Mouse (Mus musculus): Measurements from ENCODE around the gene Tnfrsf9. TPM values are rescaled to one million over a fixed set of nuclear protein-coding genes. Genes with fewer than 3 reads are reported as not detected.
"Not testable (repeated sequence)": the region's sequence is repeated elsewhere in the genome, so short reads cannot be mapped to it uniquely, and the experiment has no call there.

Gene Tnfrsf9
- 1 to 10 TPM in 1 of 2 experiments, under 1 TPM in 1; 0.80 to 1.1 TPM for total RNA-seq (2021)

DNA sequence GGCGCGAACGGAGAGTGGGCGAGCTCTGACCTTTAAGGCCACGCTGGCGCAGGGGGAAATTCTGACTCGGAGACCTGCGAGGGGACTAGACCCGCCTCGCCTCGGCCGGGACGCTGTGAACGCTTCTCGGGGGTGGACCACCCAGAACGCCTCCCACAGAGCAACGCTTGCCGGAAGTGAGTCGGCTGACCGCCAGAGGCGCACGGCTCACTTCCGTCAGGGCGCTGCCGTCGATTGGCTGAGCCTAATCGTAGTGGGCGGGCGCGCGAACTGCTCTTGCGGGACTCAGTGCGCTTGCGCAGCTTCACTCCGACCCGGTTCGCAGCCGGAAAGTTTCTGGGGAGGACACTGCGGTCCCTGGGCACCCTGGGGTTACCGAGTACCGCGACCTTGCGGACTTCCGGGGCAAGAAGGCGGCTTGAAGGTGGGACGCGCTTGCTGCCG is at the start of gene Tnfrsf9, which contains the start of gene Park7:
Gene Tnfrsf9 (plus strand): TSS at position 273 of the 444 bp plus-strand sequence.
Gene Park7 (minus strand): TSS at position 148 of the 444 bp plus-strand sequence.
- DNase-seq (ENCODE audit: extremely low spot score in 1 of 2, low spot score in 1 of 2): peak; percentile 92 to 93

GRCm38 (mm10) chr4:150865371-150865770 is 49.0 kb upstream of the Tnfrsf9 start:
- DNase-seq (ENCODE audit: extremely low spot score in 1 of 2, low spot score in 1 of 2): no peak

GRCm38 (mm10) chr4:150866069-150866468 is 48.3 kb upstream of the Tnfrsf9 start:
- DNase-seq (ENCODE audit: extremely low spot score in 1 of 2, low spot score in 1 of 2): no peak

DNA sequence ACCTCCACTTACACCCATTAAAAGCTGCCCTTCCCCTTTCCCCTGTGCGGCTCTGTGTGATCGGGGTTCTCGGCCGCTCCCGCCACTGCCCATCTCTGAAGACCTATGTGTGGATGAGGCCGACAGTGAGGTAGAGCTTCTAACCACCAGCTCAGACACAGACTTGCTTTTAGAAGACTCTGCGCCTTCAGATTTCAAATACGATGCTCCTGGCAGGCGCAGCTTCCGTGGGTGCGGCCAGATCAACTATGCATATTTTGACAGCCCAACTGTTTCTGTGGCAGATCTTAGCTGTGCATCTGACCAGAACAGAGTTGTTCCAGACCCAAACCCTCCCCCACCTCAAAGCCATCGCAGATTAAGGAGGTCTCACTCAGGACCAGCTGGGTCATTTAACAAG is 47.9 kb upstream of the Tnfrsf9 start:
- DNase-seq (ENCODE audit: extremely low spot score in 1 of 2, low spot score in 1 of 2): no peak

DNA sequence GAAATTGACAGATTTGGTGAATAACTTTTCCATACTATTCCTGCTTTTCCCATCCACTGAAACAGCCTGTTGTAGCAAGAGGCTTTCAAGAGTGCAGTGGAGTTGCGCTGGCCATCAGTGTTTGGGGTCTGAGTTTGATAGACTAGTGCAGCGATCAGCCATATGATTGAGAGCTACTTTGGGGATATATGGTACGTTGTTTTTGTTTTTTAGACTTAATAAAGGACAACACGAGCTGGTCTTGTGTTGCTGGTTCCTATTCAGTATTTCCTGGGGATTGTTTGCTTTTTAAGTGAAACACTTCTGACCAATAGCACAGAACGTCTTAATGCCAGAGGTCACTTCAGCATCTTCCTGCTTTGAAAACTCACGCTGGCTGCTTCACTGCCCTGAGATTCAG is 46.2 kb upstream of the Tnfrsf9 start:
- no peak for DNase-seq (ENCODE audit: extremely low spot score in 1 of 2, low spot score in 1 of 2)

- DNase-seq (ENCODE audit: extremely low spot score in 1 of 2, low spot score in 1 of 2): no peak
Measured at GRCm38 (mm10) chr4:150868859-150869258, 45.5 kb upstream of the Tnfrsf9 start.

DNA sequence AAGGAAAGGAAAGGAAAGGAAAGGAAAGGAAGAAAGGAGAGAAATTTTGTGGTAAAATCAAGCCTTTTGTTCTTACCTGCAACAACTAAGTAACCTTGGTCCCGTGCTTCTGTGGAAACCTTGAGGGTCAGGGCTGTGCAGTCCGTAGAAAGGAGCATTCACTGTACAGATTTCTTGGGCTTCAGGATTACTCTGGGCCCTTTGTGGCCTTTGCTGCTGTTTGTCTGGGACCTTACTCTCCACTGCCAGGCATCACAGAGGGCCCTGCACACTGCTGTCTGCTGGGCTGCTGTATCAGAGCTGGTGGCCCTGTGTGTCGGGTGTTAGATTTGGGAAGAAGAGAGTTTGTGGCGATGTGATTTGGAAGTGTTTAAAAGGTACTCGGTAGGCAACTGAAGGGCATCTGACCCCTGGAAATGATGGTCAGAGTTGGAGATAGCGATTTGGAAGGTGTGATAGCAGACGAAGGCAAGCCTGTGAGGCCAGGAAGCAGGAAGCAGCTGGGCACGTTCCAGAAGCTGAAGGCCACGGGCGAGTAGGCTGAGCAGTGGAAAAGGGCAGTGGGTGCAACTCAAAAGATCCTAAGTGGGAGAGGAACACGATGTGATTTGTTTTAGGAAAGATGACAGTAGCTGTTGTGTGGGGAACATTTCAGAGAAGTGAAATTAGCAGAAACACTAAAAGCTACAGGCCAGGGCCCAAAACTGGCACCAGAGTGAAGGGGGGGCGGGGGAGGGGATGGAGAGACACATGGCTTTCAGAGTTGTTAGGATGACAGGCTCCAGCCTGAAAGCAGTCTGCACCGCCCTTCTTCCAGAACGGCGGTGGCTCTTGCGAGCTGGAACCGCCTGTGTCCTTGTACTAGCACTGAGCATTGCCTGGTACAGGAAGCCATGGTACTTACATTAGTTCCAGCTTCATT is 44.8 kb upstream of the Tnfrsf9 start:
- DNase-seq (ENCODE audit: extremely low spot score in 1 of 2, low spot score in 1 of 2): no peak

DNA sequence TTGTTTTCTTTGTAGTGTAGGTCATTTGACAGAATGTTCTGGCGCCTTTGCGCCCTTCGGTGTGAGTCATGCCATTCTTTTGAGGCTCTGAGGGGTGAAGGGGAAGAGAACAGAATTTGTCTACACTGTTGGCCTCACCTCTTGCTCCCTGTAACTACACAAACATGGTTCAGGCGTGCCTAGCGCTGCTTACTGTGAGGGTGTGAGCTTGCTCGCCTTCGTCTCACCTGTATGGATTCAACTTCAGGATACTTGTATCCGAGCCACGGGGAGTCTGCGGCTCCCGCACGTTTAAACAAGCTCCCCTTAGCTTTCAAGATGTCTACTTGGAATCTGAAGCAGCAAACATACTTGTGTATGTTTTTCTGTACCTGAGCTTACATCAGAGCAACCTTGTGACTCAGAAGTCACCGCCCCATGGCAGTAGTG is 43.4 kb upstream of the Tnfrsf9 start:
- DNase-seq (ENCODE audit: extremely low spot score in 1 of 2, low spot score in 1 of 2): no peak

GRCm38 (mm10) chr4:150871392-150872138 is 42.8 kb upstream of the Tnfrsf9 start:
- DNase-seq (ENCODE audit: extremely low spot score in 1 of 2, low spot score in 1 of 2): no peak

DNA sequence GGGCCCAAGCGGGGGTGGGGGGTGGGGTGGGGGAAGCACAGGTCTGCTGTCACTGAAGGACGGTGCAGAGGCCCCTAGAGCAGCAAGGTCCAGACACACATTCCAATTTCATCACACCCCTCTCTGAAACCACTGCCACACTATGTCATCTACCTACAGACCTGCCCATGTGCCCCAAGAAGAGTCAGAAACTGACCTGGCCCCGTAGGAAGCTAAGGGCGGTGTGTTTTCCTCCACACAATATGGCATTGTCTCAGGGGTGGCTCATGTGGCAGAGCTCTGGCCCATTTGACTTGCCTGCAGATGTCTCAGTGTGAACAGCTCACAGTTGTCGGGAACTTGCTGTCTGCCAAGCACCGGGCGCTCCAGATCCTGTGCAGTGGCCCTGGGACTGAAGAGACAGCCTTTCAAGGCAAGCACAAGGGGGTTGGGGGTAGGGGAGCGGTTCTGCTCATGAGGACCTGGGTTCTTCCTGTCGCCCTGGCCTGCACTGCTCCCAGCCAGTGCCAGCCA is 42.2 kb upstream of the Tnfrsf9 start:
- peak; percentile 39 to 40 for DNase-seq (ENCODE audit: extremely low spot score in 1 of 2, low spot score in 1 of 2)

DNA sequence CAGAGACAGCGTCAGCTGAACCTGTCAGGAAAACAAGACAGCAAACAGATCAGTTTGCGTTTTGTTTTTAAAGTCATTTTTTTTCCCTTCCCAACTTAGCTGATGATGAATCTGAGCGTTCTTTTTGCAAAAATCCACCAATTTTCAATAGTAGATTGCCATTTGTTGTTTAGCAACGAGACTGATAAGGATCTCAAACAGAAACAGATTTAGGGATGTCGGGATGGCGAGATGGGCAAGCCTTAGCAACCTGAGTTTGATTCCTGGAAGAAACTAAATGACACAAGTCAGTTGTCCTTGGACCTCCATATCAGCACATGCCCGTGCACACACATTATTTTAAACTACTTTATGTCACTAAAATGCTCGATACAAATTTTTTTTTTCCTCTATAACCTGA is 41.7 kb upstream of the Tnfrsf9 start:
- no peak for DNase-seq (ENCODE audit: extremely low spot score in 1 of 2, low spot score in 1 of 2)

DNA sequence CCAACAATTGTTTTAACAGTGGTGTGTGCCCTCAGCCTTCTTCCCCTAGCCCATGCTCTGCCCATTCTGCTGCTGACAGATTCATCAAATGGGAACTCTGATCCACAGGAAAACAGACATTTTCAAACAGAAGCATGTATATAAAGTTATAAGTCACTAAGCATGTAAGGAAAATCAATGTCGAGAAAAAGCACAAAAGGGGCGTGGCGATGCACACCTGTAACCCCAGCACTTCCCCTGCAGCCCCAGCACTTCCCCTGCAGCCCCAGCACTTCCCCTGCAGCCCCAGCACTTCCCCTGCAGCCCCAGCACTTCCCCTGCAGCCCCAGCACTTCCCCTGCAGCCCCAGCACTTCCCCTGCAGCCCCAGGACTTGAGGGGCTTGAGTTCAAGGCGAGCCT is 39.9 kb upstream of the Tnfrsf9 start:
- DNase-seq (ENCODE audit: extremely low spot score in 1 of 2, low spot score in 1 of 2): not testable (repeated sequence)

- no peak for DNase-seq (ENCODE audit: extremely low spot score in 1 of 2, low spot score in 1 of 2)
Measured at GRCm38 (mm10) chr4:150875393-150875792, 39.0 kb upstream of the Tnfrsf9 start.

- no peak for DNase-seq (ENCODE audit: extremely low spot score in 1 of 2, low spot score in 1 of 2)
Measured at GRCm38 (mm10) chr4:150879631-150880030, 34.7 kb upstream of the Tnfrsf9 start.

- no peak for DNase-seq (ENCODE audit: extremely low spot score in 1 of 2, low spot score in 1 of 2)
Measured at GRCm38 (mm10) chr4:150880364-150880763, 34.0 kb upstream of the Tnfrsf9 start.

GRCm38 (mm10) chr4:150882632-150883031 is 31.7 kb upstream of the Tnfrsf9 start:
- DNase-seq (ENCODE audit: extremely low spot score in 1 of 2, low spot score in 1 of 2): no peak

- DNase-seq (ENCODE audit: extremely low spot score in 1 of 2, low spot score in 1 of 2): no peak
Measured at GRCm38 (mm10) chr4:150887903-150888302, 26.5 kb upstream of the Tnfrsf9 start.

DNA sequence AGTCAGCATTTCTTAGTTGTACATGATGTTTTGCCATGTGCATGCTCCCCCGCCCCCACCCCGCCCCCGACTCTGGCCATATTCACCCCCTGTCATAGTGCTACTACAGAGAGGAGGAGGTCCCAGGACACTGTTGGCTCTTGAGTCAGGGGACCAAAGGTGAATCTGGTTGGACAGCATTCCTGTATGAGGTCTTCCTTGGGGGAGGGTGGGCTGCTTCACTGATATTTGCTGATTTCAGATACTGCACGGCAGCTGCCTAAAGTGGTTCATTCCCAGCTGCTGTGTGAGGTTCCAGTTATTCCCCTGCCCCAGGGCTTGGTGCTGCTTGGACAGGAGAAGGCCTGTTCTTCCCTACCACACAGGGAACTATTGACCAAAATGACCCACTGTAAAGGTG is 25.9 kb upstream of the Tnfrsf9 start:
- DNase-seq (ENCODE audit: extremely low spot score in 1 of 2, low spot score in 1 of 2): no peak

DNA sequence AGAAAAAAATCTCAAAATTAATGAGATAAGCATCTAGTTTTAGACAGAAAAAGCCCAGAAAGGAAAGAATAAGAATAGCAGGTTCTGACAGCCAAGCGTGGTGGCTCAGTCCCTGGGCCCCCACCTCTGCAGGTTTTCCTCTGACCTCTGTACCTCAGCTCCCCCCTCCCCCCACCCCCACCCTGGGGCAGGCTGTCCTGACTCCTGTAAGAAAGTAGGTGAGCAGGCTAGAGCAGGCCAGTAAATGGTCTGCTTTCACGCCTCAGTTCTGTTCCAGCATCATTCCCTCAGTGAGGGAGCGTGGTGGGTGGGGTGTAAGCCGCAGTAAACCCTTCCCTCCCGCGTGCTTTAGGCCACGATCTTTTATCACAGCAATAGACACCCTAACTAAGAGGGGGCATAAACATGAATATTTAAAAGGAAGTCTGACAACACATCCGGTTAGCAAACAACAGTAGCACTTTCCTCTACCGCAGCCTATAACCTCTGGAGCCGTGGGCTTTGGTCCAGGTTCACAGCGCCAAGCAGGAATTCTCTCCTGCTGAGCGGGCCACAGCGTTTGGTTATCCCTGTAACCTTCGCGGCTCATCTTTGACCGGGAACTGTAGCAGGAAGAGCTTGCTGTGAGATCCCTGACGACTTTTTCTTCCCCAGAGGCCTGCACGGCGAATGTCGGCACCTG is 24.9 kb upstream of the Tnfrsf9 start:
- no peak for DNase-seq (ENCODE audit: extremely low spot score in 1 of 2, low spot score in 1 of 2)

- DNase-seq (ENCODE audit: extremely low spot score in 1 of 2, low spot score in 1 of 2): no peak
Measured at GRCm38 (mm10) chr4:150889955-150890315, 24.4 kb upstream of the Tnfrsf9 start.
